Mouse (Mus musculus): Measurements from ENCODE around the gene Afap1l2.

Gene Afap1l2

DNA sequence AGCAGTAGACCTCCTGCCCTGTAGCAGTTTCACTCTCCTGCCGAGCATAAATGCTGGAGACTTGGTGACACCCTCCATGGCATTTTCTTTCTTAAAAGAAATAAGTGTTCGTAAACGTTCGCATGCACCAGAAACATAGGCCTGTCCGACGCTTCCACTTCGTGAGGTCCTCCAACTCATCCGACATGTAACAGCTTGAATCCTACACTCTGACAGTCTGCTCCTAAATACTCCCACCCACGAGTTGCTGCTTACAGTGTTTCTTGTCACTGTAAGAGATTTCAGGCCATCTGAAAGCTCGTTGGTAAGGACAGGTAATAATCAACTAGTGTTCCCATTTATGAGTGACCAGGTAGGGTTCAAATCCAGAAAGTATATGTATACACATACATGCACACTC, 120.1 kb downstream of the Afap1l2 start:
- DNase-seq (ENCODE audit: low spot score in 2 of 2) = no peak

DNA sequence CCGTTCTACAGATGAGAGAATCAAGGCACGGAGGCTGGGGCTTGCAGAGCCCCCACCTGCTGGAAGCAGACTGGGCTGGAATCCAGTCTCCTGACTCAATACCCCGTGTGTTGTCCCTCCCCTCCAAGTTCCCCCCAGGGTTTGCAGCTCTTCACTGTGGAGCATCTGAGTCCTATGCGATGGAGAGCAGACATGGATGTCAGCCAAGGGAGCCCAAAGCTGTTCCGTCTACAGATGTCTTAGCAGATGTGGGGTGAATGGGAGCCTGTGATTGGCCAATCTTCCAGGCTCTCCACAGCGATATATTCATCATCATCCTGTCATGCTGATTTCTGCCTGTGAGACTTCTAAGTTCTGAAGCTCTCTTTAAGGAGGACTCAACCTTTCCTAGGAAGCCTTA, 130.7 kb downstream of the Afap1l2 start:
- no peak for DNase-seq (ENCODE audit: low spot score in 2 of 2)

DNA sequence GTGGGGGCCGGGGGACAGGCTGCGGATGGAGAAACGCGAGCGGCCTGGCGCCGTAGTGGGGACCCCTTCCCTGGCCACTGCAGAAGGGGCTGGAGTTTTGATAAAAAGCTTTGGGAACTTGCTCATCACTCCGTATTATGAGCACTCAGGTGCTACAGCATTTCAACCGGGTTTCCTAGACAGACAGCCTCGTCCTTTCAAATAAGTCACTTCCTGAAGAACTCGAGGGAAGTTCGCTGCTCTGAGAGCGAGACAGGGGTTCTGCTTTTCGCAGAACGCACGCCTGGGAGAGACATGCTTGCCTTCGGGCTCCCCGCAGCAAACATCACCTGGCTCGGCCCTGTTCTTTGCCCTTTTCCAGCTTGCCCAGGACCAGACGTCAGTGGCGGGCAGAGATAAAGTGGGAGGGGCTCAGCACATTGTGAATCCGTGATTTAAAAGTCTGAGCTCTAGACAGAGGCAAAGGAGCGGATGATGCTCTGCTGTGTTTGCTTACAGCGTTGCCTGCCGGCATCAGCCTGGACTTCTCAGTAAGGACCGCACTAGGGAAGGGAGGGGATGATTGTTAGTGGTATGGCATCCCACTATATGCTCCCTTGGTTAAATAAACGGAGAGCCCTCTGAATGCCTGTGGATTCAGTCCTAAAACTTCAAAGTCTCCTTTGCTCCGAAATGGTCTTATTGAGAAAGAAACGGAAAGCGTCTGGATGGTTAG, 133.3 kb downstream of the Afap1l2 start:
- no peak for DNase-seq (ENCODE audit: low spot score in 2 of 2)

DNA sequence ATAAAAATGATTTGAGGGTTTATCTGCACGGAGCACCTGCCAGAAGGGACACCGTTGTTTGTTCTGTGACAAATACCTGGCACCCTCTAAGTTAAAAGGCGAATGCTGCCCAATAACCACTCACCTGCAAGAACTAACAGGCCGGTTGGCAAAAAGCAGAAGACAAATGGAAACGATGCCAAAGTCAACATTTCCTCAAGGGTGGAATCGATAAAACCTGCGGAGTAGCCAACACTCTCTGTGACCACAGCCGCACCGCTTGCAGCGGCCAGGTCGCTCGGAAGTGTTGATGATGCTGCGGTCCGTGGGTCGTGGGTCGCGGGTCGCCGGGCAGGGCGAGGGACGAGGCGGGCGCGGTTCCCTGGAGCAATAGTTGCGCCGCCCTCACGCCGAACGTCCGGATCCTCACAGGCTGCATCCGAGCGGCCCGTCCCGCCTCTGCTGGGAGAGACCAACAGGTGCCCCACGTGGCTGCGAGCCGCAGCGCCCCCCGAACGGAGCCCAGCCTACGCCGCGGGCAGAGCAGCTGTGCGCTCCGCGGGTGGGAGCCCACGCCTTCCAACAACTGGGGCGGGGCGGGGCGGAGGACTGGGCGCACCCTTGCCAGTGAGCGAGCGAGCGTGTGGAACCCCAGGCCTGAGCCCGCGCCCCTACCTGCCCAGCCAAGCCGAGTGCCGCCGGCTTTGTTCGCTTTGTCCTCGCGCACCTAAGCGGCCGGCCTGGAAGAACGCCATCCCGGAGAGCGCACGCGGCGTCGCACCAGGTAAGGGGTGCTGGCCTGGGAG, 134.0 kb downstream of the Afap1l2 start, which contains the start of gene Vwa2:
TSS of gene Vwa2 (plus strand) at position 434 of the 785 bp plus-strand sequence.
- peak in 1 of 2 experiments; percentile 34 for DNase-seq (ENCODE audit: low spot score in 2 of 2)

DNA sequence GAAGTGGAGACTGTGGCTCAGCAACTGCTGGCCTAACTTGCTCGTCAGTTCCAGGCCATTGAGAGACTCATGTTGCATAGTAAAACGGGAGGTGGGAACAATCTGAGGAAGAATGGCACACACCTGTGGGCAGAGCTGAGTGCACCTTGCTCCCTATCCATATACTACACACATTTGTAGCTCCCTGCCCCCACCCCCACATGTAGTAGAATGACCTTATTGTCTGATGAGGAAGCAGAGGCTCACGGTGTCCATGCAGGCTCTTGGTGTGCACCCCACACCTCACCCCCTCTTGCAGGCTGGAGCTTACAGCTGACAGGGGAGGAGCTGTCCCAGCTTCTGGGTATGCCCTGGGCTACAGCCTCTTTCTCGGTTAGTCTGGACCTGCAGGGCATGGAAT, 140.3 kb downstream of the Afap1l2 start:
- no peak for DNase-seq (ENCODE audit: low spot score in 2 of 2)
